Mouse (Mus musculus): Measurements from ENCODE around the gene Lkaaear1. TPM values are rescaled to one million over a fixed set of nuclear protein-coding genes. Genes with fewer than 3 reads are reported as not detected.

Lkaaear1 gene
- not detected in 2 replicates for total RNA-seq (2017)

GRCm38 (mm10) chr2:181698241-181698640 lies at the start of gene Lkaaear1:
Gene Lkaaear1, minus strand, starts transcription at chr2:181698442.
- ATAC-seq (replicated peaks; ENCODE audit: low read depth, poor library complexity, severe bottlenecking) = no peak

DNA sequence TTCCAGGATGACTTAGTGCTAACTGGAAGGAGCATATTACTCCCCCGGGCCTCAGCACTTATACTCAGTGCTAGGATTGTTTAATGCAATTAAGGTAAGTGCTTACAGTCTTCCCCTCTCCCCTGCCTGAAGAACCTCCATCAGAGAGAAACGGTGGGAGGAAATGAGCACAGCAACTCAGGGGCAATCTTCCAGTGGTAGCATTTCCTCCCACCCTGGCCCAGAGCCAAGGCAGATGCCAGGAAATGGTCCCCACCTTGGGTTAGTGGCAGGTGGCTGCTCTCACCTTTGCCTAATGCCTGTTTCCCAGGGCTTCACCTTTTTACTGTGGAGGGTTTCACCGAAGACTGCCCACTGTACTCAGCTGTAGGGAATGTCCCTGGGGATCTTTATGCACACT lies 31.8 kb upstream of the Lkaaear1 start:
- ATAC-seq (replicated peaks; ENCODE audit: low read depth, poor library complexity, severe bottlenecking) = no peak

GRCm38 (mm10) chr2:181727659-181728262 lies 29.5 kb upstream of the Lkaaear1 start:
- no peak for ATAC-seq (replicated peaks; ENCODE audit: low read depth, poor library complexity, severe bottlenecking)

GRCm38 (mm10) chr2:181722213-181722612 lies 24.0 kb upstream of the Lkaaear1 start:
- peak; percentile 70 for ATAC-seq (replicated peaks; ENCODE audit: low read depth, poor library complexity, severe bottlenecking)

GRCm38 (mm10) chr2:181721200-181721599 lies 23.0 kb upstream of the Lkaaear1 start:
- ATAC-seq (replicated peaks; ENCODE audit: low read depth, poor library complexity, severe bottlenecking) = no peak

- ATAC-seq (replicated peaks; ENCODE audit: low read depth, poor library complexity, severe bottlenecking) = no peak
Observed at GRCm38 (mm10) chr2:181720061-181720460, 21.8 kb upstream of the Lkaaear1 start.

- no peak for ATAC-seq (replicated peaks; ENCODE audit: low read depth, poor library complexity, severe bottlenecking)
Observed at GRCm38 (mm10) chr2:181716991-181717390, 18.7 kb upstream of the Lkaaear1 start.

DNA sequence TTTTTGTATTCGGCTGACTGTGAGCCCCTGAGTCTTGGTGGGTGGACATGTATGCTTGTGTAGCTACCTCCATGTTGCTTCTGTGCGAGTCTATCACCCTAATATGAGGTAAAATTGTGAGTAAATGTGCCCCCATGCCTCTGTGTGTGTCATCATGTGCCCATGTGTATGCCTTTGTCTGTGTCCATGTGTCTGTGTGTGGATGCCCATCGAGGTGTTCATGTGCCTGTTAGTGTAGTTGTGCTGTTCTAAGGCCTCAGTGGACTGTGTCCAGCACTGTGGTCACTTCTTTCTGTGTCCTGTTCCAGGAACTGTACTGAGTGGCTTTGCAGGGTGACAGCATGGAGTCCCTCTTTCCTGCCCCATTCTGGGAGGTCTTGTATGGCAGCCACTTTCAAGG lies 17.1 kb upstream of the Lkaaear1 start:
- no peak for ATAC-seq (replicated peaks; ENCODE audit: low read depth, poor library complexity, severe bottlenecking)

GRCm38 (mm10) chr2:181714903-181715326 lies 16.7 kb upstream of the Lkaaear1 start, which contains the start of gene Oprl1:
Gene Oprl1, plus strand, starts transcription at chr2:181715016.
- peak; percentile 75 for ATAC-seq (replicated peaks; ENCODE audit: low read depth, poor library complexity, severe bottlenecking)

DNA sequence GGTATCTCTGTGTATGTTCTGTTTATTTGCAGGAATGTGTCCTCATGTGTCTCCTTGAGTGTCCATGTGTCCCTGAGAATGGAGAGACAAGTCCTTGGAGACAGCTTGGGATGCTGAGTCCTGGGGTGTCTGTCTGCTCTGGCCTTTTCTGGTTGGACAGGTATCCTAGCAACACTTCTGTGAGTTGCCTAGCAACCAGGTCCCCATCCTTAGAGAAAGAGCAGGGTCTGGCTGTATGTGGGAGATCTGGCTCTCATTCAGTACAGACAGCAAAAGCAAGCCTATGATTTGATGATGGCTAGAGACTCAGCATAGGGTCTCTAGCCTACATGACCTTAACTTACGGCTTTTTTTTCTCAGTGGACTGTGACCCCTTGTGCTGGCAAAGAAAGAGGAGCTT lies 15.5 kb upstream of the Lkaaear1 start:
- no peak for ATAC-seq (replicated peaks; ENCODE audit: low read depth, poor library complexity, severe bottlenecking)

- peak; percentile 90 for ATAC-seq (replicated peaks; ENCODE audit: low read depth, poor library complexity, severe bottlenecking)
Observed at GRCm38 (mm10) chr2:181706668-181707067, 8.4 kb upstream of the Lkaaear1 start.

DNA sequence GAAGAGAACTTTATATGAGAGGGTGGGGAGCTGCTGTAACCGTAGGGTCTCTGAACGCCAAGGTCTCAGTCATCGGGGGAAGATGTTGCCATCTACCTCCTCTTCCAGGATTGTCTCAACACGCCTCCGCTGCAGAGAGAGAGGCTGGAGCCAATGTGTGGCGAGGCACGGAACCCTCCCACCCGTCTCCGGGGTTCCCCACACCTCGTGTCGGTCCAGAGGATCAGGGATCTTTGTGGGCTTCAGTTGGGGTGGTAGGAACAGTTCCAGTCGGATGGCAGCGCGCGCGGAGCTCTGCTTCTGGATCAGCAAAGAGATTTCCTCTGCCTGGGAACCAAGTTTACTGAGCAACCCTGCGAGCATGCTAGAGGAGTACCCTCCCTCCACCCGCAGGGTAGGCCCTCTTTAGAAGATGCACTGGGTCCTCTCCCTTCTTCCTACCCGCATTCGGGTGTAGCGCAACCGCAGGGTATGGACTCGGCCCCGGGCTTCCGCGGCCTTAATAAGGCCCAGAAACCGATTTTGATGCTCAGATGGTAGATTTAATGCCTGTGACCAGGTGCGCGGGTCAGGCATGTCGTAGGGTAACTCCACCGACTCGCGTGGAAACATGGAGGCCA lies 1.3 kb downstream of the Lkaaear1 start:
- ATAC-seq (replicated peaks; ENCODE audit: low read depth, poor library complexity, severe bottlenecking) = no peak

- no peak for ATAC-seq (replicated peaks; ENCODE audit: low read depth, poor library complexity, severe bottlenecking)
Observed at GRCm38 (mm10) chr2:181695776-181696175, 2.5 kb downstream of the Lkaaear1 start.

- ATAC-seq (replicated peaks; ENCODE audit: low read depth, poor library complexity, severe bottlenecking) = no peak
Observed at GRCm38 (mm10) chr2:181694581-181694980, 3.7 kb downstream of the Lkaaear1 start.

- peak; percentile 76 for ATAC-seq (replicated peaks; ENCODE audit: low read depth, poor library complexity, severe bottlenecking)
Observed at GRCm38 (mm10) chr2:181693339-181694280, 4.6 kb downstream of the Lkaaear1 start, which contains the start of gene Rgs19. Gene Rgs19, minus strand, starts transcription at chr2:181693977.

DNA sequence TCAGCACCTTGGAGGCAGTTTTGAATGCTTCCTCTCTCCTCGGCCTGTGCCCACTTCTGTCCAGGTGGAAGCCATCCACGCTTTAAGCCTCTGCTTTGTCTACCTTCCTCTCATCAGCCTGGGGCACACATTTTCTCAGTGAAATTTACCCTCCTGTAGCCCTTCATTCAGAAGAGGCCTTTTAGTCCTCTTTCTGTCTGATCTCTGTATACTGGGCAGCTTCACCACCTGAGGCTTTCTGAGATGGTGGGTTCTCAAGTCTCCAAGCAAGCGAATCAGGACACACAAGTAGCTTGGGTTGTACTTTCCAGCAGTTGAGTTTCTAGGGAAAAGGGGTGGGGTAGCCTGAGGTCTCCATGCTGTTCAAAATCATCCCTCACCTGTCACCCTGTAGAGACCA lies 5.9 kb downstream of the Lkaaear1 start:
- ATAC-seq (replicated peaks; ENCODE audit: low read depth, poor library complexity, severe bottlenecking) = no peak

GRCm38 (mm10) chr2:181691571-181691970 lies 6.7 kb downstream of the Lkaaear1 start:
- peak; percentile 80 for ATAC-seq (replicated peaks; ENCODE audit: low read depth, poor library complexity, severe bottlenecking)

DNA sequence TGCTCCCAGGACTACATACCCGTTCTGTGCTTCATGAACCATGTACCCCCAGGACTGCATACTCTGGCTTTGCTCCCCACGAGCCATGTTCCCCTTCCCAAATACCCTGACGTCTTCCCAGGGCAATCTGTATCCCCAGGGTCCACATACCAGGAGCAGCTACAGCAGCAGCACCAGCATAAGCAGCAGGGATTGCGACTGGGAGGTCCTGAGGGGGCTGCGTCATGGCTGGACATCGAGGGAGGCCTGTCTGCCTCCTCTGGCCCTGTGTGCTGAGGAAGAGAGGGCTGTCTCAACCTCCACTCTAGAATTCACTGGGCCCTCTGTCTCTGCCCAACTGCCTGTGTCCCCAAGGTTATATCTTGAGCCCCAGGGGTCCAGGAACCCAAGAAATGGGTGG lies 7.2 kb downstream of the Lkaaear1 start:
- no peak for ATAC-seq (replicated peaks; ENCODE audit: low read depth, poor library complexity, severe bottlenecking)

DNA sequence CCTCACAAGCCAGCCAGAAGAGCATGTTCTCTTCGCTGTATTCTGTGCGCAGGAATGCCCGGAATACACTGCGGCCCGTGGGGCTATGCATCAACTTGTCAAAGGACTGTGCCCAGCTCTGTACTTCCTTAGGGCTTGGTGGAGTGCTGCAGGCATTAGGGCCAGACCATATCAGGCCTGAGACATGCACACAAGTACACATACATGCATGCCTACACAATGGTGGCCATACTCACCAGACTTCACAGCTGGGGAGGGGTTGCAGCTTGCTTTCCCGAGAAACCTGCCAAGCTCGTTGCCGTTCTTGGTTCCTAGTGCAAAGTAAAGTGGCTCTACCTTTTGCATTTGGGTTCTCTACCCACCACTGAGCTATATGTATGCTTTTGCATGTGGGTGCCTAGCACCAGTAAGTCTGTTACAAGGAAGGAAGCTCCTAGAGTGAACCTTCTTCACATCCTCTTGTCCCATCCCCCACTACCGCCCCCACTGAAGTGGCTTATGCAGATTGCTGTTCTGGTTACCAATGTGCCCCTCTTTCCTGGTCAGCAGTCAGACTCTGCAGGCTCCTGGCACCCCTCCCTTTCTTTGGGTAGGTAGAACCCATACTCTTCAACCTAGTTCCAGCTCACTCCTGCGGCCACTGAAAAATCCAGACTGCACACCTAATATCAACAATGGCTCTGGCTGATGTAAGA lies 8.6 kb downstream of the Lkaaear1 start:
- no peak for ATAC-seq (replicated peaks; ENCODE audit: low read depth, poor library complexity, severe bottlenecking)

- ATAC-seq (replicated peaks; ENCODE audit: low read depth, poor library complexity, severe bottlenecking) = no peak
Observed at GRCm38 (mm10) chr2:181687586-181687985, 10.7 kb downstream of the Lkaaear1 start.
